Mouse (Mus musculus) T-cell, adult 2 months (primary cell): ENCODE data around the gene Sfmbt1.
A peak's percentile ranks its signal among the peaks of the same experiment; 100 is the strongest.

ENCODE experiments used
- DNase-seq: peaks from one replicate; pipeline ENCODE4 v3.0.0; 2022; ENCODE audit warnings: low spot score

Sfmbt1 gene

GRCm38 (mm10) chr14:30826174-30827140 is 111.8 kb downstream of the Sfmbt1 start:
- no peak for DNase-seq

GRCm38 (mm10) chr14:30827480-30827879 is 112.8 kb downstream of the Sfmbt1 start:
- DNase-seq = no peak

GRCm38 (mm10) chr14:30828077-30828476 is 113.4 kb downstream of the Sfmbt1 start:
- no peak for DNase-seq

GRCm38 (mm10) chr14:30828635-30829460 is 114.2 kb downstream of the Sfmbt1 start:
- no peak for DNase-seq

- no peak for DNase-seq
These were observed 122.9 kb downstream of the Sfmbt1 start for GRCm38 (mm10) chr14:30837416-30837996.

- no peak for DNase-seq
These were observed 129.1 kb downstream of the Sfmbt1 start for GRCm38 (mm10) chr14:30843701-30844100.

- DNase-seq = no peak
These were observed 135.9 kb downstream of the Sfmbt1 start for GRCm38 (mm10) chr14:30850504-30850903.

- DNase-seq = no peak
These were observed 137.7 kb downstream of the Sfmbt1 start for GRCm38 (mm10) chr14:30852325-30852724.

- DNase-seq = no peak
These were observed 140.7 kb downstream of the Sfmbt1 start for GRCm38 (mm10) chr14:30855316-30855715.

GRCm38 (mm10) chr14:30856885-30857507 is 142.3 kb downstream of the Sfmbt1 start:
- DNase-seq = no peak

- DNase-seq = no peak
These were observed 143.3 kb downstream of the Sfmbt1 start for GRCm38 (mm10) chr14:30857990-30858389.

GRCm38 (mm10) chr14:30861421-30862125 is 146.9 kb downstream of the Sfmbt1 start:
- no peak for DNase-seq

- DNase-seq = no peak
These were observed 147.7 kb downstream of the Sfmbt1 start for GRCm38 (mm10) chr14:30862368-30862767.

- no peak for DNase-seq
These were observed 150.7 kb downstream of the Sfmbt1 start for GRCm38 (mm10) chr14:30865311-30865710.

- peak; percentile 23 for DNase-seq
These were observed 152.4 kb downstream of the Sfmbt1 start for GRCm38 (mm10) chr14:30867042-30867441.

GRCm38 (mm10) chr14:30868826-30869225 is 154.2 kb downstream of the Sfmbt1 start:
- DNase-seq = no peak

GRCm38 (mm10) chr14:30869391-30869801 is 154.7 kb downstream of the Sfmbt1 start:
- DNase-seq = no peak

GRCm38 (mm10) chr14:30870206-30871147 is 155.8 kb downstream of the Sfmbt1 start:
- DNase-seq = no peak
